Mouse (Mus musculus) right cerebral cortex, postnatal 14 days (tissue): ENCODE measurements around the gene Arl5c.

Experiments
- DNase-seq: peaks from one replicate; pipeline ENCODE4 v3.0.0; 2022

Gene Arl5c

DNA sequence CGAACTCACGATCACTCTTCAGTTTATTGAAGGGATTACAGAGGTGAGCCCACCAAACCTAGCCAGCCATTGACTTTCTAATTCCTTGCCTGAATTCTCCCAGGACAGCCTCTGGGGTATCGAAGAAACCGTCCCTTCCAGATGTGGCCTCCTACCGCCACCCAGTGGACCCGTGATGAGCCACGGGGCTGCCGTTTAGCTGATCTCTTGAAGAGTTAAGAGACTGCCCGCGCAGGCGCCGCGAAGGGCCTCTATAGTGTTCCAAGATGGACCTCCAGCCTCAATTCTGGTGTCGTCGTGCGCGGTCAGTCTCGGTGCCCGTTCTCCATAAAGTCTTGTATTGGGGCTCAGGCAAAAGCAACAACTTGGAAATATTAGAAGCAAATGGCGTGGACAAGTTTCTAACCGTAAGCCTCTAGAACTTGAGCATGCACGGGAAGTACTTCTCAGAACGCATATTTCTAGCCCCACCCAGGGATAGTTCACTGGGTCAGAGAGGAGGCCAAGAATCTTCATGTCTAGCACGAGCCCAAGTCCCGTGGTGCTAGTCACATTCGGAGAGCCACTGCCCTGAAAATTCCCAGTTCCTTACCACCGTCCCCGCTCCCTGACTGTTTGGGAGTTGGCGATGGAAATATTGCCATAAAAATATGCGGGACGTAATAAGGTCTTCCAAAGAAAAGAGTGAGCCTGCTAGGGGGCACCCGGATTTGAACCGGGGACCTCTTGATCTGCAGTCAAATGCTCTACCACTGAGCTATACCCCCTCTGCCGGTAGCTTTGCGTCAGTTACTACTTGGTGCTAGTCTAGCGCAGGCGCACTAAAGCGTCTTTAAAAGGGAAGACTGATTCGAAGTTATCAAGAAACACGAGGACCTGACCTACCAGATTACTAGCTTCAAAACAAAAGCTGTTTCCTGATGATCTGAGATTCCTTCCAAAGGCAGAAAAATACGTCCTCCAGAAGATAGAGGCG is 8.1 kb downstream of the Arl5c start:
- DNase-seq: peak; percentile 94

DNA sequence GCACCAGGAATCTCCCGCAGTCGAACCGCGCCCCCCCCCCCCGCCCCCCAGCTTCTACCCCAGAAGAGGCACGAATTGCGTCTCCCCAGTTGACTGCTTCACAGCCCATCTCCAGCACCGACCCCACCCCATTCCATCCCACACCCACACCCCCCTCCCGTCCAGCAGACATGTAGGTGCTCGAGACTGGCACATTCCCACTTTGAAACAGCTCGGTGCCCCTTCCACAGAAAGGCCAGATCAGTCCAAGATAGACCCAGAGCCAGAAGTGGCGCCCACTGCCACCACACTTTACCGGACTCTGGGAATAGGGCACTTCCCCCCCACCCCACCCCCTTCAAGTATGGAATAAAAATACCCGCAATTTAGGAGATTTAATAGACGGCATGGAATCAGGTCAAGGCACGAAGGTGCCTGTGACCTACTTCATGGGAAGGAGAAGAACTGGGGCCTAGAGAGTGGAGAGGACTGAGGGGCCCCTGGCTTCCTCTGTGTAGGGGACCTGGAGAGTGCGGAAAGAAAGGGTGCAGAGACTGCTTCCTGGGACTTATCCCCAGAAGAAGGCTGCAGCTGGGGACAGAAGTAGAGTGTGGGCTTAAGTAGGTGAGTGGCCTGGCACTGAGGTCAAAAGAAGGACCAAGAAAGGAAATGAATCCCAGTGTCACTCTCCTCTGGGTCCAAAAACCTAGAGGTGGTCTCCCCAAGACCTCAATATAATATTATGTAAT is 9.1 kb downstream of the Arl5c start:
- DNase-seq: no peak

DNA sequence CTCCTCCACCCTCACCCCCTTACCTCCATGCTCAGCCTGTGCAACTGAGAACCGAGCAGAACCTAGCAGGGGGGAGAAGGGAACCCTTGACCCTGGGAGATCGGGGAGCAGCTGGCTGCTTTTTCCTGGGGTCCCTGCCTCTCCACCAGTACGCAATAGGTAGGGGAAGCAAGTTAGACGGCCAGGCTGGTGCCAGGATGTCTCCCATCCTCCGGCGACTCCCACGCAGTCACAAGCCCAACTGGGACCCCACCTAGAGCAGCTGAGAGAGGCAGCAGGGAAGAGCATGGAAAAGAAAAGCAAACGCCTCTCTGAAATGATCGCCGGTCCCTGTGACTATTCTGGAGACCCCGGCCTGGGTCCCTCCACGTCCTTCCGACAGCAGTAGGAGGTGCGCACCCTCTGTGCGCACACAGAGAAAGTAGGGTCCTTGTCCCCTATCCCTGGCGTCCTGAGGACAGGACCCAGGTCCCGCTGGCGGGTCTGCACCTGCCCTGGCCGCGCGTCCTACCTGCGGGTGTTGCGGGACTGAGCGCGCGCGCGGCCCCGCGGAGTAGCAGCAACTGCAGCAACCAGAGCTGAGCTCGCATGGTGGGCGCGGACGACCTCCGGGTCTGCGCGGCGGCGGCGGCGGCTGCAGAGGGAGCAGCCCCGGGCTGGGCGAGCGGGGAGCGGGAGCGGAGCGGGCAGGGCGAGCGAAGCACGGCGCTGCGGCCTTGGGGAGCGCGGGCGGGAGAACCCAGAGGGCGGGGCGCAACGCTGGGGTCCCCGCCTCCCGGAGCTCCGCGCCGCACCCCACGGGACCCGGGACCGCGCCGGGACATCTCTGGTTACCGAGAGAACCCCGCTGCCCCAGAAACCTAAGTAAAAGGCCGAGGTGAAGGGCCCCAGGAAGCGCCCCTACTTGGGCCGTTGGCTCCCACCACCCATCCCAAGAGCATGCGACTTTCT is 10.0 kb downstream of the Arl5c start, which contains the start of gene Plxdc1:
Gene Plxdc1, minus strand, starts transcription at position 718 of the 951 bp plus-strand sequence.
- peak; percentile 33 for DNase-seq

DNA sequence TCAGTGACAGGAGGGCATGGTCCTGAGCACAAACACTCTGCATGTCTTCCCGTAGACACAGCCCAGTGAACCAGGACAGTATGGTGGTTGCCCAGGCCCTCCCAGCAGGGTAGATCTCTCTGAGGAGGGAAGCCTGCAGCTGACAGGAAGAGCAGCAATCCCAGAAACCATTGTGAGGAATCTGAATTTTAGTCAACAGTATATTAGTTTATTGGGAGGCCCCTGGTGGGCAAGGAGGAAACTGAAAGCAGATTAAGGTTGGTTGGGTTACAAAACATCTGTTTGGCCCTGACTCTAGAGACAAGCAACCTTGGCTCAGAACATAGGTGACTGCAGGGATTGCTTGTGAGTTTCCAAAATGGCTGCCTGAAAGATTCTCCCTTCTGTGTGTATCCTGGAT is 12.0 kb downstream of the Arl5c start:
- DNase-seq: no peak

DNA sequence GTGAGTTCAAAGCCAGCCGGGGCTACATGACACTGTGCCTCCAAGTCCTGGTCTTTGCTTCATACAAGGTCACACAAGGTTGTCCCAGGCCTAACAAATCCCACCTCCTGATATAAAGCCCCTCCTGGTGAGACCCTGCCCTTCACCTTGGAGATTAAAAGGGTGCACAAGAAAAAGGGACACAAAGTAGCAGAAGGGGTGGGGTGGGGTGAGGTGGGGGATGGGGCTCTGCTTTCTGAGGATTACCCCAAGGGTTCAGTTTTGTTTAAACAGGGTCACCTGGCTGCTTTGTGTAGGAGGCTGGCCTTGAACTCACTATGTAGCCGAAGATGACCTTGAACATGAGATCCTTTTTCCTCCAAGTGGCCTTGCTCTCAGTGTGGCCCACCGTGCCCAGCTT is 12.5 kb downstream of the Arl5c start:
- no peak for DNase-seq

DNA sequence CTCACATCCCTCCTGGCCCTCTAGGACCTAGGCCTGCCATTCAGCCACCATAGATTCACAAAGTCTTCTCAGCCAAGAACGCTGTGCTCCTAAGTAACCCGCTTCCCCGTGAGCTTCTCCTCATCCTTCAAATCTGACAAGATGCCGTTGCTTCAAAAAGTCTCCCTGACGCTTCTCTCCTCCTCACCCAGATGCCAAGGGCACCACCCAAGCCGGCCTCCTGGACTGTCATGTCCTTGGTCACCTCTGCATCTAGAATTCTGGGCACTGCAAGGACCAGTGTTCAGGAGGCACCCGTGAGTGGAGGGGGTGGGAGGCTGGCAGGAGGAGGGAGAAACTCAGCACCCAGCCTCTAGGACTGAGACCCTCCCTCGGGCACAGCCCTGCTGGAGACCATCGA is 13.3 kb downstream of the Arl5c start:
- no peak for DNase-seq

DNA sequence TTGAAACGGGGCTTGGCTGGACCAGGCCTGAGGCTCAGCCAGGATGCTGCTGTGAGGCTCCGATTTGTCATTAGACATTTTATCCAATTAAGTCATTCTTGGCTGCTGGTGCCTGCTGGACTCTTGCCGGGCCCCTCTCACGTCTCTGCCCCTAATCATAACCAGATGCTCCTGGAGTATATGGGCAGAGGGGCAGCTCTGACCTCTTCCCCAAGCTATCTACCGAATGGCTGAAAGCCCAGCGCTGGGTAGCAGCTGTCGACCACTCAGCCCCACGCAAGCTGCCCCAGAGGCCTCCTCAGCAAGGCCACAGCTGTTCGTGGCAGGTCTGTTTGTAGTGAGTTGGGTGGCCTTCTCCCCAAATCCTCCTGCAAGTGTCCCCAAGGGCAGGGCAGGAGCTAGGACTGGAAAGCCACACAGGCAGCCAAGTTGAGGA is 15.4 kb downstream of the Arl5c start:
- DNase-seq: no peak

DNA sequence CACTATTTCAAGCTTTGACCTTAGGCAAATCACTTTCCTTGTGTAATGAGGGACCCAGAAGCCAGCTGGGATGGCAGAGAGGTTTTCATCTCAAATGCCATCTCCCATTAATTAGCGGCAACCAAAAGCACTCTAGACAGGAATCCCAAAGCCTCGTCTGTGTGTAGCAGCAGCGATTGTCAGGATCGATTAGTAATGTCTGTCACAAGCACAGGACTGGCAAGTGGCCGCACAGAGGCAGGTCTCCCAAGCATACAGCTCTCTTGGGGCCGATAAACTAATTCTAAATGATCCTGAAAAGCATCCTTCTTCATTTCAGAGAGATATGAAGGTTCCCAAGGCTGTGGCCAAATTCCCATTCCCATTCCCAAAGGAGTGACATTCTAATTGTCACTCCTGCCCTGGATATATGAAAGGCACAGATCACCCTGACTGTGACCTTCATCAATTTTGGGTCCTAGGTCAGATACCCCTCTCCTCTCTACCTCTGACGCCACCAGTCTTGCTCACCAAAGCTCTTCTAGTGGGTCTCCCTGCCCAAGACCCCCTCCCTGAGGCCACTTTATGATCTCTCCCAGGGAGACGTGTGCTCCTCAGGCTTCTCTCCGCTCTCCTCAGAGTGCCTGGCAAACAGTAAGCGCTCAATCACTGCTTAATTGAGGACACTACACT is 16.0 kb downstream of the Arl5c start:
- DNase-seq: no peak

DNA sequence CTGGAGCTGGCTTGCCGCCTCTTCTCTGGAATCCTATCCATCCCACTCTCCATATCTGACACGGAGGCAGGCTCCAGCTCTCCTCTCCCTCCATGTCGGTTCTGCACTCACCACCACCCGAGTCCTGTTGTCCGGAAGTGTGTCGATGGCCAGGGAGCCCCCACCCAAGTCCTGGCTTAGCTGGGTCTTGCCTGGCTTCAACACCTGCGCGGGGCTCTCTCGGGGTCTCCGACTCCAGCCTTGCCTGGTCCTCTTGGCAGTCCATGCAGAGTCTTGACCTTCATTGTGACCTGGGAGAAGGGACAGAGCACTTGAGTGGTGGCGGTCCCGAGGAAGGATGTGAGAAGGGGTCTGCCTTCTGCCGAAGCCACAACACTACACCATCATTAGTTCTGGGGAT is 17.6 kb downstream of the Arl5c start:
- DNase-seq: no peak

DNA sequence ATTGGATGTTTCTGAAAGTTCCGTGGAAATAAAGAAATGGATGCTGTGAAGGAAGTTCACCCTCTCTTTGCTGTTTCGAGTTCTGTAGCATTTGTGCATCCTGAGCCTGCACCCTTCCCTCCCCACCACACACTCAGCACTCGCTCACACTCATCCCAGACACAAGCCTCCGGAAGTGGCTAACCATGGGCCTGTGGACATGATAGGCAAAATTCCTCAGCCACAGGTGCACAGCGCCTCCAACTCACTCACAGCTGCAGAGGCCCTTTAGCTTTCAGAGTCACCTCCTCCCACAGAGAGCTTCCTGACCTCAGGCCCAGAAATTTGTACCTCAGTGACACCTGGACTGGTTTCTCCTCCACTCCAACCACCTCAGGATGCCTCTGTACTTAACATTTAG is 18.2 kb downstream of the Arl5c start:
- no peak for DNase-seq

DNA sequence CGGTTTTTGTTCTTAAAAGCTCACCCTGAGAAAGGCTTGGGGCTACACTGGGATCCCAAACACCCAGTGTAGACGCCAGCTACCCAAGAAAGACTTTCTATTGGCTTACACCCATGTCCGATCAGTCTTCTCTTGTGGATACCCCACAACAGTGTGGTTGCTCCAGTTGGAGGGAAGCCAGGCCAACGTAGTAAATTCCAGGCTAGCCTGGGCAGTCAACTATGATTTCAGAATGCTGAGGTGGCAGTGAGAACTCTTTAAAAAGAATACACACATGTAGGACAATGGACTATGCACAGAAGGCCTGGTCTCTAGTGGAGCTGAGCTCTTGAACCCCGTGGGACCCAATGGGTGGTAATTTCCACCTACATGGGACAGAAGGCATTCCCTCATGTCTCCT is 21.2 kb downstream of the Arl5c start:
- DNase-seq: no peak

DNA sequence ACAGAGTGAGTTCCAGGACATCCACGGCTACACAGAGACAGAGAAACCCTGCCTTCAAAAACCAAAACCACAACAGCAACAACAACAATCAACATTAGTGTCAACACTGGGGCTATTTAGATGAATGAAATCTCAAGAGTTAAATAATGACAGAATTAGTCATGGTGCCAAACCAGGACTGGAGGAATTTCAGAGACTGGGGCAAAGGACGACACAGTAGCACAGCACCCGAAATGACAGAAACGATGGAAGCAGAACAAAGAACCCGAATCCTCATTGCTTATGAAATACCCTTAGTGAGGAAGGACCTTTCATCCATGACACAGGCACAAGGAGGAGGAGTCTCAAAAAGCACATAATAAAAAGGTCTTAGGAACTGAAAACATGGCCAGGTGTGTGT is 21.8 kb downstream of the Arl5c start:
- DNase-seq: no peak

DNA sequence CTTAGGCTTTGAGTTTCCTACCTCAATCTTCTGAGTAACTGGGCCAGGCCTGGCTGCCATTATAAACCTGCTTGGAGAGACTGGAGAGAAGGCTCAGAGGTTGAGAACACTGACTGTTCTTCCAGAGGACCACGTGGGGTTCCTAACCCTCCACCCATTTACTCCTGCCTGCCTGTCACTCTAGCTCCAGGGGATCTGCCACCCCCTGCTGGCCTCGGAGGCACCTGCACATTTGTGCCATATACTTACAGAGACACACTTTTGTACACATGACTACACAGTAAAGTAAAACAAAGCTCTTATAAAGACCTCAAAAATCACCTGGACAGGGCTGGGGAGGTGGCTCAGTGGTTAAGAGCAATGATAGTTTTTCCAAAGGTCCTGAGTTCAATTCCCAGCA is 23.5 kb downstream of the Arl5c start:
- DNase-seq: no peak

DNA sequence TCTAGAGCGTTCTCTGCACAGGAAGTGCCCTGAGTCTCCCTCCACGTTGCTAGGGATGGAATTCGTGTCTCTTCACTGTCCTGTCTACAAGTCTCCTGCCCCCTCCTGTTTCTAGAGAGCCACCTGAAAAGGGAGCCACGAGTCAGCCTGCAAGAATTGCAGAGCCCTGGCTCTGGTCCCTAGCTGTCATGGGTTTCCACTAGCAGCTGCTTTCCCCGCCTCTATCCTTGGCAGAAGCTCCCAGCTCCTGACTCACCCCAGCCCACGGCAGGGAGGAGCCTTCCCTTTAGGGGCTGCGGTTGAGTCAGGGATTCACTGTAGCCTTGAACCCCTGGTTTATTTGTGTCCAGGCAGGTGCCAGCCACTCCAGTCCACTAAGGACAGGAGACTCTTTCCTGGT is 24.7 kb downstream of the Arl5c start:
- peak; percentile 74 for DNase-seq

DNA sequence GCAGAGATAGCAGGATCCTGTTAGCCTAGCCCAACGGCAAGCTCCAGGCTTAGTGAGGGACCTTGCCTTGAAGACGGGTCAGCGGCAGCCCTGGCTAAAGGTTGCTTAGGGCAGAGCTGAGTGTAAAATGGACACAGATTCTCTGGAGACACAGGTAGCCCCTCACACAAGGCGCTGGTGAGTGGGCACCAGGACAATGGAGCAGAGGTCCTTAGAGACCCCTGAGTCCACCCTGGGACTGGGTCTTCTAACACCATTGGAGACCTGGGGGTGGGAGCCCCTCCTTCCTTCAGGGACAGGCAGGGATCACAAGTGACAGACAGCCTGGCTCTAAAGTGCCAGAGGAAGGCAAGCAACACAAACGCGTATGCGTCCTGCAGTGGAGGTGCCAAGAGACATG is 25.2 kb downstream of the Arl5c start:
- no peak for DNase-seq

DNA sequence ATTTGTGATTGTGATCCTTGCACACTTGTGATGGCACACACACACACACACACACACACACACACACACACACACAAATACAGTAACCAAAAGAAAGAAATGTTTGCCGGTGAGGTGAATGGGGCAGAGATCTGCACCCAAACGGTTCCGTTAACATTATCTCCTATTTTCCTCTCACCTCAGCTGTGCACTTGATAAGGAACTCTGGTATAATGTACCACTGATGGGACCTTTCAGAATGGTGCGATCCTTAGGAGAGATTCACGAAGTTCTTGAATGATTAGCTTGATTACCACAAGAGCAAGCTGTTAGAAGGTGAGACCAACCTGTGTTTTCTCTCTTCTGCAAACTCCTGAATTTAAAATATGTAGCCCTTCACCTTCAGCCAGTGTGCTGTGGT is 27.6 kb downstream of the Arl5c start:
- no peak for DNase-seq

DNA sequence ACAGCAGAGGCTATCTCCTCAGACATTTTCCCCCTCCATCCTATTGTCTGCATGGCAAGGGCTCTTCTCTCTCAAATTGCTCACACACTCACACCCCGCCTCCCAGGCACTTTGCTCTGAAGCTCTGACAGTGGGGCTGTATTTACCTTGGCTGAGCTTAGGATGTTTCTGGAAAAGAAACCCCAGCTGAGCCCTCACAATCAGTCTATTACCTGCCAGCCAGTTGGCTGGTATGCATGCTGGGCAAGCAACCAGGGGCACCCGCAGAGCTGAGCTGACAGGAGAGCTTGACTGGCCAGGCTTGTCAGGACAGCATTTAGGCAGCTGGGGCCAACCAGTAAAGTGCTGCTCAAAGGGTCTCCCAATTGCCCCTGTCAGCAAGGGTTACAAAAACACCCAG is 28.9 kb downstream of the Arl5c start:
- DNase-seq: no peak

DNA sequence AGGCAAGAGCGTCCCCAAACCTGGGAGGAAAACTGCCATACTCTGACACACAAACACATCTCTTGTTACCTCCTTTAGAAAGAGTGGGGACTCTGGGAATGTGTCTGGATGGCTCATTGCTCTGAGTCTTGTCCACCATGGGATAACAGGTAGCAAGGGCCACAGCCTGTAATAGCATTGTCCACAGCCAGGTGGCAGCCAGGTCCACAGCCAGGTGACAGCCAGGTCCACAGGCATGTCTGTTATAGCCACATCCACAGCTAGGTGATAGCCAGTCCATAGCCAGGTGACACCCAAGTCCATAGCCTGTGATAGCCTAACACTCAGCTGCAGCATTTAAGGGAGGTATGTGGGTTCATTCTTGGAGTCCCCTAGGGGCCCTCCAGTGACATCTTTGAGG is 35.1 kb downstream of the Arl5c start:
- no peak for DNase-seq

DNA sequence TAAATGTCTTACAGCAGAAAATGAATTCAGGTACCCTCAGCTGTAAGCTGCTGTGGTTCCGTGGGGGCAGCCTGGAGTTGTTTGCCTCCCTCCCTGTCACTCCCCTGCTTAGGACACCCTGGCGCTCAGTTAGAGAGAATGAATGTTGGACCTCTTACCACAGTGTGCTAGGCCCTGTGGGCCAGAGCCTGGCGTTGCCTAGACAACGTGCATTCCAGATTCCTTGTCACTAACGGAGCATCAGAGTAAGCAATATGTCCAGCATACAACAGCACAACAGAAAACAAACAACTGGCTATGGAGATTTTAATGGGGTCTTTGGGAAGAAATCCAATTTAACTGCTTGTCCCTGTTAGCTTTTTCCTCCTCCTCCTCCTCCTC is 36.7 kb downstream of the Arl5c start:
- DNase-seq: no peak

DNA sequence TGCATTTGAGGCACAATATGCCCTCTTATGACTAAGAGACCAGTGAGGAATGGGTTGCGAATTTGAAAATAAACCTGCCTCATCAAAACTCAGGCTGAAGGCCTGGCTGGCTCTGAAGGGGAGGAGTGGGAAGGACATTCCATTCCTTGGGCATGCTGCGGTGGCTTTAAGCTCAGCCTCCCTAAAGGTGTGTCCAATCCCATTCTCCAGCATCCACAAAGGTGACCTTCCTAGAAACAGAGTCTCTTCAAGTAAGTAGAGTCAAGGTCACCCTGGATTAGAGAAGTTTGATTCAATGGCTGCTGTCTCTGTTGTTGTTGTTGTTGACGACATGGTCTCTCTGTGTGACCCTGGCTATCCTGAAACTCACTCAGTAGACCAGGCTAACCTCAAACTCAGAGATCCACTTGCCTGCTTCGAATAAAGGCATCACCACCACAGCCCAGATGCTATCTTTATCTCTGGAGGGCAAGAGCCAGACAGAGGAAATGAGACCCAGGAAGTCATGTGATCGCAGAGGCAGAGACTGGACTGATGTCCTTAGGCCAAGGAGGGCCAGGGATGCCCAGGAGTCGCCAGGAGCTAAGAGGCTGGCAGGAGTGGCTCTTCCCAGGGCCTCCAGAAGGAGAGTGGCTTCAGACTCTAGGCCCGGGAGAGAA is 37.2 kb downstream of the Arl5c start:
- no peak for DNase-seq

DNA sequence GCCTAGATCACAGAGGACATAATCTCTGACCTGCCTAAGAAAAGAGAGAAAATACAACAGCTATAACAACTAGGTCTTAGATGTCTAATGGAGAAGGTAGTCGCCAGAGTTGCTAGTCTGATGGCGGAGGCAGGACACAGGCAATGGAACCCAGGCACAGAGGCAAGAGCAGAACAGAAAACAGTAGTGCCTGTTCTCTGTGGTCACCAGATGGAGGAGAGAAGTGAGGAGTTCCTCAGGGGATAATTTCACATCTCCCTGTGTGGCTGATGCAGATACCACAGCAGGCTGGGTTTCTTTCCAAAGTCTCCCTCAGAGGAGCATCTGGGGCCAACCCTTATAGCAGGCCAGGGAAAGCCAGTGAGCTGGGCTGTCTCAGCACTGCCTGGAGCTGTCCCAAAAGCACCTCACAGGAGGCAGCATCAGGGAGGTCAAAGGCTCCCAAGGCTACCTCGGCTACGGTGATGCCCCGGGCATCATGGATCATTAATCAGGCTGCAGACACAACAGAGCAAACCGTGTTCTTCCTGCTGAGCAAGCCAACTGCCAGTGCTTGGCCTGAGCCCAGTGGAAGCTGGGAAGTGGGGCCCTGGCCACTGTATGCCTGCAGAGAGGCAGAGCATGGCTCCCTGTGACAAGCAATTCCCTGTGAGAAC is 38.9 kb downstream of the Arl5c start:
- DNase-seq: no peak
